Mouse (Mus musculus): Measurements from ENCODE around the gene Eif1ad.
"Not testable (repeated sequence)": the region's sequence is repeated elsewhere in the genome, so short reads cannot be mapped to it uniquely, and the experiment has no call there.

- TF ChIP-seq CTCF, EP300 (IDR thresholded peaks at IDR 0.05; ENCODE audit: low read depth): not testable (repeated sequence)
Observed at GRCm38 (mm10) chr19:5349502-5349873, 17.1 kb upstream of the Eif1ad start, which contains the start of gene Cst6.

All from heart, postnatal 0 days (tissue).